Mouse (Mus musculus) thymus, adult 2 months (tissue): Measurements from ENCODE around the gene Tmprss9. TPM values are rescaled to one million over a fixed set of nuclear protein-coding genes. Genes with fewer than 3 reads are reported as not detected.
A peak's percentile ranks its signal among the peaks of the same experiment; 100 is the strongest.

Experiments
- DNase-seq: peaks from one replicate; pipeline ENCODE4 v3.0.0; 2021
- H3K27ac ChIP-seq: fragments of 200-500 bp; 2 replicates; pipeline ENCODE4 v1.5.1; 2012; ENCODE audit warnings: low read length, control low read depth; ENCODE audit not compliant: control insufficient read depth, insufficient read depth
- H3K27me3 ChIP-seq: fragments of 200-500 bp; 2 replicates; pipeline ENCODE4 v1.6.1; 2012; ENCODE audit warnings: mild to moderate bottlenecking, low read length, moderate library complexity, mixed read lengths; ENCODE audit not compliant: control insufficient read depth, insufficient read depth
- H3K36me3 ChIP-seq: fragments of 200-500 bp; 2 replicates; pipeline ENCODE4 v1.6.1; 2012; ENCODE audit warnings: mild to moderate bottlenecking, low read length, moderate library complexity; ENCODE audit not compliant: control insufficient read depth, insufficient read depth
- H3K4me1 ChIP-seq: fragments of 200-500 bp; replicated peaks from 2 replicates; pipeline ENCODE4 v1.6.1; 2012; ENCODE audit warnings: low read length; ENCODE audit not compliant: control insufficient read depth, insufficient read depth
- H3K4me3 ChIP-seq: fragments of 200-500 bp; 2 replicates; pipeline ENCODE4 v1.5.1; 2012; ENCODE audit warnings: mild to moderate bottlenecking, low read length, control low read depth, moderate library complexity; ENCODE audit not compliant: control insufficient read depth, insufficient read depth
- CTCF ChIP-seq: fragments of 200-500 bp; IDR thresholded peaks from 2 replicates; pipeline ENCODE4 v1.5.1; 2012; ENCODE audit warnings: mild to moderate bottlenecking, control low read depth, low read length, moderate library complexity, borderline replicate concordance; ENCODE audit not compliant: control insufficient read depth, poor library complexity, insufficient read depth; ENCODE audit errors: extremely low read depth
- POLR2A ChIP-seq: fragments of 200-500 bp; IDR thresholded peaks from 2 replicates; pipeline ENCODE4 v1.6.1; 2012; ENCODE audit warnings: mild to moderate bottlenecking, low read length, control low read depth, moderate library complexity; ENCODE audit not compliant: control insufficient read depth, poor library complexity, insufficient read depth; ENCODE audit errors: extremely low read depth
- WGBS: fragments of 180-500 bp; shearing (Covaris S2); methylation state at CpG from one replicate; pipeline ENCODE4 v1.1.7; 2018; 5-methylcytosine and 5-hydroxymethylcytosine counted together
- polyA plus RNA-seq: library from polyadenylated mRNA; depleted of rRNA; stranded (reverse); fragments of >200 nt; gene quantifications from 2 replicates; pipeline ENCODE4 v1.2.3, GENCODE M21; 2012

Tmprss9 gene
- polyA plus RNA-seq, 1 experiment = 0.28 TPM

DNA sequence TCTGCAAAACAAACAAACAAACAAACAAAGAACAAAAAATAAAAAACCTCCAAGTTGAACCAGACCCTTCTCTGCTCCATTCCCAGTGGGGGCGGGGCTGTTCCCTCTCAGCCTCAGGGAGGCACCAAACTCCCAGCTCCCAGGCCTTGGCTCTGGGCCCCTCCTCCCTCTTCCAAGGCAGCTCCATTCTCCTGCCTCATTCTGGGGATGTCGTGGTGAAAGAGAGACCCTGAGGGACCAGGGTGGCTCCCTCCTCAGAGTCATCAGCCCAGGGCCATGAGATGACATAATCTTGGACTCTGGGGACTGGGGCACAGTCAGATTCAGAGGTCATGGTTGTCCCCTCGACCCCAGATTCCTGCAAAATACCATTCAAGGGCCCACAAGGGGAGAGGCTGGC is 4.9 kb downstream of the Tmprss9 start:
- no peak for DNase-seq
- TF ChIP-seq POLR2A = no peak
- H3K36me3 ChIP-seq = no peaks in the 10 kb centered on the region
- H3K4me1 ChIP-seq = no peaks in the 10 kb centered on the region; the same call in 1 of the 2 replicates
- H3K27me3 ChIP-seq = no peaks in the 10 kb centered on the region
- no peak overlapping the region for H3K4me3 ChIP-seq
- 68% methylated on average over 3 of the region's 3 CpGs for WGBS
- no peak overlapping the region for H3K27ac ChIP-seq

DNA sequence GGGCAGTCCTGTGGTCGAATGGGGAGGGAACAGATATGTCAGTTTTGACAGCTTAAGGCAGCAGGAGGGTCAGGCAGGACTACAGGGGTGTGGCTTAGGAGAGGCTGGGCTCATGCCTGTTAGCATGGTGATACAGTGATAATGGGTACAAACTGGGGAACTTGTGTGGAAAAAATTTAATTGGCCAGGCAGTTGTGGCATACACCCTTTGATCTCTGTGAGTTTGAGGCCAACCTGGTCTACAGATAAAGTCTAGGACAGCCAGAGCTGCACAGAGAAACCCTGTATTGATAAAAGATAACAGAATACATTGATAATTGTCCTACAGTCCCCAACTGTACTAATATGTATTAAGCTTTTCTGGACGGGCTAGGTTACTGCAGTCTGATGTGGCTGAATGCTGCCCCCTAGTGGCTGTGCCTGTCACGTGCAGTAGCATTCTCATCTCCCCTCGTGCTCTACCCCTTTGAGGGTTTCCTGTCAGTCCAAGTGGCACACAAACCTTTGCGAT is 8.5 kb downstream of the Tmprss9 start:
- peak; percentile 73 for DNase-seq
- 17% methylated on average over 5 of the region's 5 CpGs for WGBS
- no peaks in the 10 kb centered on the region for H3K27me3 ChIP-seq
- TF ChIP-seq CTCF (peak; percentile 51; the same call in 1 of the 2 replicates), POLR2A (no peak)
- H3K4me3 ChIP-seq = no peak overlapping the region
- no peaks in the 10 kb centered on the region; the same call in 1 of the 2 replicates for H3K4me1 ChIP-seq
- H3K36me3 ChIP-seq = no peaks in the 10 kb centered on the region
- H3K27ac ChIP-seq = no peak overlapping the region

DNA sequence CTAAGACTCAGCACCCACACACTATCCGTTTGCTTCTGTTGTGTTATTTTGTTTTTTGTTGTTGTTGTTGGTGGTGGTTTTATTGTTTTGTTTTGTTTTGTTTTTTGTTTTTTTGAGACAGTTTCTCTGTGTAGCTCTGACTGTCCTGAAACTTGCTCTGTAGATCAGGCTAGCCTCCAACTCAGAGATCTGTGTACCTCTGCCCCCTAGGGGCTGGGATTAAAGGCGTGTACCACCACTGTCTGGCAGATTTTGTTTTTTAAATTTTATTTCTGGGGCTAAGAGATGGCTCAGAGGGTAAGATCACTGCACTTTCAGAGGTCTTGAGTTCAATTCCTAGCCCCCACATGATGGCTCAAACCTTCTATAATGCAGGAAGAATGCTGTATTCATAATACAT is 9.3 kb downstream of the Tmprss9 start:
- WGBS = 71% methylated on average over 2 of the region's 2 CpGs
- no peak for DNase-seq
- Histone ChIP-seq H3K36me3 (no peaks in the 10 kb centered on the region), H3K4me3 (no peak overlapping the region), H3K27ac (no peak overlapping the region), H3K4me1 (no peaks in the 10 kb centered on the region; the same call in 1 of the 2 replicates), H3K27me3 (no peaks in the 10 kb centered on the region)
- TF ChIP-seq CTCF (no peak), POLR2A (no peak)

DNA sequence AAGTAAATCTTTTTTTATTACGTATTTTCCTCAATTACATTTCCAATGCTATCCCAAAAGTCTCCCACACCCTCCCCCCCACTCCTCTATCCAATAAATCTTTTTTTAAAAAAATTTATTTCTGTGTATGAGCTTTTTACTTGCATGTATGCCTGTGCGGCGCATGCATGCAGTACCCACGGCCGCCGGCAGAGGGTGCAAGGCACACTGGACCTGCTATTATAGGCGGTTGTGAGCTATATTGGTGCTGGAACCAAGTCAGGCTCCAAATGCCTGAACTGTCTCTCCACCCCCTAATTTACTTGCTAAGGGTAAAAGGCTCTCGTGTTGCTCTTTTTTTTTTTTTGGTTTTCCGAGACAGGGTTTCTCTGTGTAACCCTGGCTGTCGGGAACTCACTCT is 9.7 kb downstream of the Tmprss9 start:
- TF ChIP-seq CTCF = peak; percentile 95
- TF ChIP-seq POLR2A = no peak
- no peak overlapping the region for H3K27ac ChIP-seq
- H3K4me3 ChIP-seq = no peak overlapping the region
- H3K27me3 ChIP-seq = no peaks in the 10 kb centered on the region
- DNase-seq = peak; percentile 80
- no peaks in the 10 kb centered on the region for H3K36me3 ChIP-seq
- no peaks in the 10 kb centered on the region; the same call in 1 of the 2 replicates for H3K4me1 ChIP-seq
- WGBS = 30% methylated on average over 10 of the region's 10 CpGs

DNA sequence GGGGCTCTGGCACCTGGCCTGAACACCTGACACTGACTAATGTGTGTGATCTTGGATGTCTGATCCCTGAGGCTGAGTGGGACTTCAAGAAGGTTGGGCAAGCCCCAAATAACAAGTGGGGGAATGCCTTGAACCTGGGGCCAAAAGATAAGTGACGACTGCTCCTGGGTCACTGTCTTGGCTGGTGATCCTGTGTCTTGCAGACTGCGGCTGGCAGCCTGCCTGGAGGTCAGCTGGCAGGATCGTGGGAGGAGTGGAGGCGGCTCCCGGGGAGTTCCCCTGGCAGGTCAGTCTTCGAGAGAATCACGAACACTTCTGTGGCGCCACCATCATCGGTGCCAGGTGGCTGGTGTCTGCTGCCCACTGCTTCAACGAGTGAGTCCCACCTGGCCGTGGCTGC is 15.5 kb downstream of the Tmprss9 start:
- DNase-seq = no peak
- Histone ChIP-seq H3K27me3 (no peaks in the 10 kb centered on the region; the same call in 1 of the 2 replicates), H3K27ac (no peak overlapping the region), H3K4me1 (no peaks in the 10 kb centered on the region), H3K4me3 (no peak overlapping the region), H3K36me3 (no peaks in the 10 kb centered on the region)
- whole genome bisulfite sequencing = 49% methylated on average over 11 of the region's 11 CpGs
- no peak for TF ChIP-seq CTCF
- no peak for TF ChIP-seq POLR2A

DNA sequence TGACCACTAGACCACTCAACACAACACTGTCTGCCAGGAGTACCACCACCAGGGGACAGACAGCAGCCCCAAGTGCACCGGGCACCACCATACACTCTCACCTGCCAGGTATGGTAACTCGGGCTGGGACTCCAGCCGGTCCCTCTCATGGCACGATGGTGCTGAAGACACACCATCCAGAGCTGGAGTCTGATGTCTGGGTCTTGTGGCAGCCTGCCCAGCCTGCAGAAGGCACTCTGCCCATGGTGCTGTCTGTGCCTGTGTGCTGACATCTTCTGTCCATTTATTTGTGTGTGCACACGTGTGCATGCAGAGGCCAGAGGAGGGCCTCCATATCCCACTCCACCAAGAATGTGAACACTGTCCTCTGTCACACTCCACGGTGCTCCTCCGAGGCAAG is 23.5 kb downstream of the Tmprss9 start:
- Histone ChIP-seq H3K4me3 (no peak overlapping the region), H3K27me3 (no peaks in the 10 kb centered on the region), H3K4me1 (peaks cover 8% of the 10 kb centered on the region), H3K27ac (no peak overlapping the region), H3K36me3 (no peaks in the 10 kb centered on the region; the same call in 1 of the 2 replicates)
- no peak for DNase-seq
- WGBS = 87% methylated on average over 7 of the region's 7 CpGs
- TF ChIP-seq CTCF = no peak
- TF ChIP-seq POLR2A = no peak

DNA sequence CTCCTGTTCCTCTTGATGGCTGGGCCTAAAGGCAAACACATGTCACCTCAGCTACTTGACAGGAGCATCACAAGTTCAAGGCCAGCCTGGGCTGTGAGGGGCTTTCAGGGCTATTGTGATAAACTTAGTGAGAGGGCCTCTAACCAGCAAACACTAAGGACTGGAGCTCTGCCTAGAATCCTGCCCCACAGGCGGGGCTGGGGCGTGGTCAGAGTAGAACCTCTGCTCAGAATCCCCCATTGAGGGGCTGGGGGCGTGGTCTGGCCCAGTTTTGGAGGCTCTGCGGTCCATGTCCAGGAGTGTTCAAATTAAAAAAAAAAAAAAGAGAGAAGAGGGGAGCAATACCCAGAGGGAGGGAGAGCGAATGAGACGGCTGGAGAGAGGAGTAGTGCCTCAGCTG is 24.0 kb downstream of the Tmprss9 start:
- no peaks in the 10 kb centered on the region; the same call in 1 of the 2 replicates for H3K36me3 ChIP-seq
- no peak for DNase-seq
- peaks cover 9% of the 10 kb centered on the region for H3K4me1 ChIP-seq
- no peaks in the 10 kb centered on the region for H3K27me3 ChIP-seq
- no peak overlapping the region for H3K27ac ChIP-seq
- TF ChIP-seq POLR2A (no peak), CTCF (no peak)
- 90% methylated on average over 6 of the region's 6 CpGs for WGBS
- no peak overlapping the region for H3K4me3 ChIP-seq
